Mouse (Mus musculus): ENCODE measurements around the gene Prdm1. TPM values are rescaled to one million over a fixed set of nuclear protein-coding genes. Genes with fewer than 3 reads are reported as not detected.

Prdm1 gene
- polyA plus RNA-seq, 1 experiment from 2014 or later: 6.4 TPM

DNA sequence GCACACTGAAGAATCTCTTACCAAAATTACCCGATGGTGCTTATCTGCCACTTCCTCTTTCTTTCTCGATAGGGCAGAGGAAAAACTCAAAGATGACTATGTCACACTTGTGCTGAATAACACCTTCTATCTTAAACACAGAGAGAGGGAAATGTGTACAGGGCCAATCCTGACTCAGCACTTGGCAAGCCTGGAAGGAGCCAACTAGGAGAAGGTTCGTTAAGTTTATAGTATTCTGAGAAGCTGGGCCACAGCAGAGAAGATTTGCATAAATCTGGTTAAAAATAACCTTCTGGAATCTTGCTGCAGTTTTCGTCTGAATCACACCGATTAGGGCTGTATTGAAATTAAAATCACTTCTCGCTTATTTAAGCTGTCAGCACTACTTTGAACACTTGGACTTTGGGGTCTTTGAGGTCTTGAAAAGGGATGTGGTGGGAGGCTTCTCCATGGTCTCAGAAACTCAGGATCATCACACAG, 93.6 kb downstream of the Prdm1 start:
- no peak overlapping the region for H3K4me2 ChIP-seq
- WGBS: 68% methylated on average over 6 of the region's 6 CpGs

GRCm38 (mm10) chr10:44432235-44432634, 96.1 kb downstream of the Prdm1 start:
- Histone ChIP-seq H3K9me3 (no peaks in the 10 kb centered on the region), H3K36me3 (no peaks in the 10 kb centered on the region), H3K4me2 (no peak overlapping the region), H3K27me3 (replicated peaks) (no peaks in the 10 kb centered on the region), H3K9ac (no peak overlapping the region), H3K4me1 (0 out of 2 replicates have a peak, but pooled peaks cover 3% of the 10 kb centered on the region), H3K27ac (no peak overlapping the region), H3K4me3 (replicated peaks) (no peak overlapping the region)
- no peak for ATAC-seq (ENCODE audit: insufficient read depth, low FRiP score, low read depth)
- WGBS: 70% methylated on average over 11 of the region's 11 CpGs

More for the DNA sequence above, 93.6 kb downstream of the Prdm1 start:
- H3K36me3 ChIP-seq: no peaks in the 10 kb centered on the region
- no peak for ATAC-seq (ENCODE audit: insufficient read depth, low FRiP score, low read depth)
- no peak overlapping the region for H3K27ac ChIP-seq
- no peak overlapping the region for H3K9ac ChIP-seq
- H3K27me3 ChIP-seq (replicated peaks): no peaks in the 10 kb centered on the region
- no peaks in the 10 kb centered on the region for H3K9me3 ChIP-seq
- H3K4me3 ChIP-seq (replicated peaks): no peak overlapping the region
- H3K4me1 ChIP-seq: 0 out of 2 replicates have a peak, but pooled peaks cover 3% of the 10 kb centered on the region

DNA sequence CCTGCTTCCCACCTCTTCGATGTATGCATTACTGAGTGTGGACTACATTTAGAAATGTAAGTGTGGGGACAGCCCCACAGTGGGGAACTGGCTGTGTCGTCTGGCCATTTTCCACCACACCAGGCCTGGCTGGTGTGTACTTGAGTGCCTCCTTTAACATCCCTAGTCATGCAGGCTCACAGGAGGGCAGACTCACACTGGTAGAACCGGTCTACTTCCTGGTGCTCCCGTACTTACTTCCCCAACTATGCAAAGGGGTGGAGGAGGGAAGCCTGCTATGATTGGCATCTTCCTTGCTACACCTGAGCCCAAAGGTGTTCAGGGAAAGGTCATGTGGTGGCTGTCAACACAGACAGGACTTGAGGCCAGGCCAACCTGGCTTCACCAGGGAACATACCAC, 96.6 kb downstream of the Prdm1 start:
- Histone ChIP-seq H3K36me3 (no peaks in the 10 kb centered on the region), H3K27me3 (replicated peaks) (no peaks in the 10 kb centered on the region), H3K9ac (no peak overlapping the region), H3K4me3 (replicated peaks) (no peak overlapping the region), H3K4me2 (no peak overlapping the region), H3K27ac (no peak overlapping the region), H3K9me3 (no peaks in the 10 kb centered on the region), H3K4me1 (0 out of 2 replicates have a peak, but pooled peaks cover 3% of the 10 kb centered on the region)
- ATAC-seq (ENCODE audit: insufficient read depth, low FRiP score, low read depth): 0 out of 2 replicates have a peak, but pooled peaks have one; percentile 44
- 70% methylated on average over 4 of the region's 4 CpGs for WGBS

DNA sequence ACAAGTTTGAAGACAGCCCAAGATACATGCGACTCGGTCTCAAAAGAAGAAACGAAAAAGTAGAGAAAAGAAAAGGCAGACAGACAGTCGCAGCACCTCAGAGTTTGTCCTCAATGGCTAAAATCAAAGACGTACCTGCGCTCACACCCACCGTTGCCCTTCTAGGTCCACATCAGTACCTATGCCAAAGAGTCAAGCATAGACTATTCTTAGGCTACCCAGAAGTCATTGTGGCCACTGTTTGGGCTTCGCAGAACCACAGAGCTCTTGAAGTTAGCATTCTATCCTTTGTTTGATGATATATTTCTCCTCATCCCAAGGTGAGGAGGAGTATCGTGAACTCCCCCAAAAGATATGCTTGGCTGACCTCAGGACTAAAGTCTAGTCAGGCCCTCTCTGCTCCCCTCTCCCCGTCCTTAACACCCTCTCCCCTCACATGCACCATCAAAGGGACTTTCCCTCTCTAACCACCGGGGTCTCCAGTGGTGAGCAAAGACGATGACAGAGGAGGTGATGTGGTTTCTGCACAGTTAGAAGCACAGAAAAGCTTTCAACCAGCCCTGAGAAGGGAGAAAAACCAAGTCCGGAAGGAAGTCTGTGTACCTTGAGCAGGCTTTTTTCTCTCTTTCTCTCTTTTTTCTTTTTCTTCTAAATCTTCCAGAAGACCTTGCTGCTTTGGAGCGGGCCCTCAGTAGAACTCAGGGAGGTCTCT, 99.0 kb downstream of the Prdm1 start:
- no peaks in the 10 kb centered on the region for H3K9me3 ChIP-seq
- H3K36me3 ChIP-seq: no peaks in the 10 kb centered on the region
- no peak for ATAC-seq (ENCODE audit: insufficient read depth, low FRiP score, low read depth)
- H3K27me3 ChIP-seq (replicated peaks): no peaks in the 10 kb centered on the region
- no peak overlapping the region for H3K4me2 ChIP-seq
- H3K9ac ChIP-seq: no peak overlapping the region
- H3K27ac ChIP-seq: no peak overlapping the region
- H3K4me3 ChIP-seq (replicated peaks): no peak overlapping the region
- 0 out of 2 replicates have a peak, but pooled peaks cover 3% of the 10 kb centered on the region for H3K4me1 ChIP-seq
- 87% methylated on average over 14 of the region's 14 CpGs for WGBS

DNA sequence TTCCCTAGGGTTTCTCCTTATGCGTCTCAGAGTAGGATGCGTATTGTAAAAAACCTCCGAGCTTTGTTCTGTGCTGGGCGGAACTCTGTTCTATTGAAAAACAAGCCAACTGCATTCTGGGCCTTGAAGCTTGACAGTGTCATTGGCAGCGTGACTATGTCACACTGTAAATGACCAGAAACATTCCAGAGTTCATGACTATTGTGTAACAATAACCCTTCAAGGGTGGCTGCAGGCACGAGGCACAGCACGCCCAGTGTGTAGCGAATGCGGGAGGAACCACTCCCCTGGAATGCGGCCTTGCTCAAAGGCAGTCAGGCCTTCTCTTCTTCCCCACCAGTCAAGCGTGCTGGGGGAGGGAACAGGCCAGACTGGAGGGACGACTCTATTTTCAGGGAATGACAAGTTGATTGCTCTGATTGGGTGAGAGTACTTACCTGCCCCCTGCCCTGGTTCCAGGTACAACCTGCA, 100.4 kb downstream of the Prdm1 start:
- H3K27ac ChIP-seq: peak overlapping the region; percentile 45; the same call in 1 of the 2 replicates
- no peak overlapping the region for H3K4me3 ChIP-seq (replicated peaks)
- H3K36me3 ChIP-seq: no peaks in the 10 kb centered on the region
- 65% methylated on average over 12 of the region's 12 CpGs for WGBS
- ATAC-seq (ENCODE audit: insufficient read depth, low FRiP score, low read depth): peak; percentile 78
- H3K4me1 ChIP-seq: 0 out of 2 replicates have a peak, but pooled peaks cover 3% of the 10 kb centered on the region
- no peak overlapping the region for H3K9ac ChIP-seq
- H3K9me3 ChIP-seq: no peaks in the 10 kb centered on the region
- H3K4me2 ChIP-seq: no peak overlapping the region
- H3K27me3 ChIP-seq (replicated peaks): no peaks in the 10 kb centered on the region

DNA sequence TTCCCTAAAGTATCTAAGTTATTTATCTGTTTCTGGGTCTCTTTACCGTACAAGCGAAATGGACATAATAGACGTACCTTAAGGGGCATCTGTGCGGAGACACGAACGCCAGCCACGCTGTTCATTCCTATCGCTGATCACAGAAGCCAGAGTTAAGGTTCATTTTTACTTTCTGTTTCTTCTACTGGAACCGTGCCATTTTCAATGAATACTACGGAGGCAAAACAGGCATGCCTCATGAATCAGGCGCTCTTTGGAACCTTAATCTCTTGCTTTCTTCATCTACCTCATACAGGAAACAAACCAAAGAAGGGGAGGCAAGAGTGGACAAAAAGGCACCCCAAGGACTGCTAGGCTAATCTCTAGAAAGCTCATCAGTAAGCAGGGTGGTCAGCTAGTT, 100.9 kb downstream of the Prdm1 start:
- H3K9me3 ChIP-seq: no peaks in the 10 kb centered on the region
- 84% methylated on average over 11 of the region's 11 CpGs for WGBS
- H3K27ac ChIP-seq: peak overlapping the region; percentile 45; the same call in 1 of the 2 replicates
- no peak overlapping the region for H3K9ac ChIP-seq
- H3K4me3 ChIP-seq (replicated peaks): no peak overlapping the region
- H3K4me1 ChIP-seq: 0 out of 2 replicates have a peak, but pooled peaks cover 3% of the 10 kb centered on the region
- no peak for ATAC-seq (ENCODE audit: insufficient read depth, low FRiP score, low read depth)
- H3K4me2 ChIP-seq: no peak overlapping the region
- no peaks in the 10 kb centered on the region for H3K36me3 ChIP-seq
- no peaks in the 10 kb centered on the region for H3K27me3 ChIP-seq (replicated peaks)

DNA sequence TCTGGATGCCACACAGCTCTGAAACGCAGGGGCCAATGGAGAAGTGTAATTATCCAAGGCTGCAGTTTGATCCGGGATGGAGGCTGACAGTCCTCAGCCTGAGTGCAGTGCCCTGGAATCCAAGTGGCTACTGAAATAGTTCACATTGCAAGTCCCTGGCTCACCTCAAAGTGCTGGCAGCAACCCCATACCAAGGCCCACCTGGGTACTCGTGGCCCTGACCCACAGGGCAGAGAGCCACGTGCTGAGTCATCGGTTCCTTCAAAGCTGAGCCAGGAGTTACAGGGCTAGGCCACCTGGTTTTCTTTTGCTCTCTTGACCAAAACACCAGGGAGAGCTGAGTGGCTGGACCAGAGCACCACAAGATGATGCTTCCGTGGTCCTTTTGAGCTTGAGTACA, 103.3 kb downstream of the Prdm1 start:
- Histone ChIP-seq H3K4me2 (no peak overlapping the region), H3K9me3 (no peaks in the 10 kb centered on the region), H3K9ac (no peak overlapping the region), H3K36me3 (no peaks in the 10 kb centered on the region), H3K27ac (no peak overlapping the region), H3K4me3 (replicated peaks) (no peak overlapping the region), H3K4me1 (no peaks in the 10 kb centered on the region), H3K27me3 (replicated peaks) (no peaks in the 10 kb centered on the region)
- ATAC-seq (ENCODE audit: insufficient read depth, low FRiP score, low read depth): no peak
- WGBS: 70% methylated on average over 6 of the region's 6 CpGs

GRCm38 (mm10) chr10:44421896-44422295, 106.4 kb downstream of the Prdm1 start:
- 52% methylated on average over 1 of the region's 1 CpGs for WGBS
- ATAC-seq (ENCODE audit: insufficient read depth, low FRiP score, low read depth): no peak

DNA sequence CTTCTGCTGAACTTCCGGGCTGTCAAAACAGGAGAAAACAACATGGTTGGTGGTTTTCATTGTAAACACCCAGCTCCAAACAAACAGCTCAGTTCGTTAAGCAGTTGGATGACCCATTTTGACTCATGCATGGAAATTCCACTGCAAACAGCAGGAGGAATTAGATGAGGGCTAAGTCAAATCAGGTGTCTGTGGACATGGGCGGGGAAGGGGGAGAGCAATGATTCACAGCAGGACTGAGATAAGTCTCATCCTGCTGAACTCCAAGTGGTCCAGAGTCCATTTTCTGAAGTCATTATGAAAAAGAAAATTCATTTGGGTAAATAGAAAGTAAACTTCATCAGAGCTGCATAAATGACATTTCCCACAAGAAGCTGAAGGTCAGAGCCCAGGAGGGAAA, 108.1 kb downstream of the Prdm1 start:
- H3K27ac ChIP-seq: no peak overlapping the region
- H3K4me2 ChIP-seq: no peak overlapping the region
- H3K9me3 ChIP-seq: no peaks in the 10 kb centered on the region
- no peaks in the 10 kb centered on the region for H3K27me3 ChIP-seq (replicated peaks)
- no peaks in the 10 kb centered on the region for H3K36me3 ChIP-seq
- 73% methylated on average over 3 of the region's 3 CpGs for WGBS
- H3K4me3 ChIP-seq (replicated peaks): no peak overlapping the region
- ATAC-seq (ENCODE audit: insufficient read depth, low FRiP score, low read depth): no peak
- H3K9ac ChIP-seq: no peak overlapping the region
- H3K4me1 ChIP-seq: no peaks in the 10 kb centered on the region

More at GRCm38 (mm10) chr10:44421896-44422295, 106.4 kb downstream of the Prdm1 start:
- no peaks in the 10 kb centered on the region for H3K4me1 ChIP-seq
- no peak overlapping the region for H3K27ac ChIP-seq
- no peaks in the 10 kb centered on the region for H3K36me3 ChIP-seq
- no peak overlapping the region for H3K4me3 ChIP-seq (replicated peaks)
- H3K9ac ChIP-seq: no peak overlapping the region
- no peaks in the 10 kb centered on the region for H3K9me3 ChIP-seq
- no peaks in the 10 kb centered on the region for H3K27me3 ChIP-seq (replicated peaks)
- no peak overlapping the region for H3K4me2 ChIP-seq

DNA sequence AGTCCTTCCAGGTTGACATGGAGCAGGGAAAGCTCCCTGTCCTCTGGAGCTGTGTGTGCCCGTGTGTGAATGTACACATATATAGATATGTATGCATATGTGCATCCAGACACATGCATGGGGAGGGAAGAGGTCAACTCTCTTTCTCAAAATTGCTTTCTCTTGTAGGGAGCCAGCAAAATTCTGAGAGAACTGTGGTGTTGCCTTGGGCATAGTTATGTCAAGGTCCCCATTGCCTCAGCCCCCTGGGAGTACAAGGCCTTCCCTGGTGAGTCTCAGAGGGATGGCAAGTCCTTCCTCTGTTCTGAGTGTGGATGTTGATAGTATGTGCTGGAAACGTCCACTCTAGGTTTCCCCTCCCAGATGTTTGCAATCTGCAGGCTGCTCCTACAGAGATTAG, 109.4 kb downstream of the Prdm1 start:
- no peak for ATAC-seq (ENCODE audit: insufficient read depth, low FRiP score, low read depth)
- no peak overlapping the region for H3K4me3 ChIP-seq (replicated peaks)
- 59% methylated on average over 2 of the region's 2 CpGs for WGBS
- no peaks in the 10 kb centered on the region for H3K27me3 ChIP-seq (replicated peaks)
- no peaks in the 10 kb centered on the region for H3K4me1 ChIP-seq
- no peak overlapping the region for H3K9ac ChIP-seq
- no peak overlapping the region for H3K27ac ChIP-seq
- no peaks in the 10 kb centered on the region for H3K9me3 ChIP-seq
- H3K4me2 ChIP-seq: no peak overlapping the region
- no peaks in the 10 kb centered on the region for H3K36me3 ChIP-seq

- WGBS: 72% methylated on average over 3 of the region's 3 CpGs
- Histone ChIP-seq H3K27me3 (replicated peaks) (no peaks in the 10 kb centered on the region), H3K27ac (no peak overlapping the region), H3K4me1 (no peaks in the 10 kb centered on the region), H3K9me3 (no peaks in the 10 kb centered on the region), H3K36me3 (no peaks in the 10 kb centered on the region), H3K4me2 (no peak overlapping the region), H3K4me3 (replicated peaks) (no peak overlapping the region), H3K9ac (no peak overlapping the region)
- ATAC-seq (ENCODE audit: insufficient read depth, low FRiP score, low read depth): no peak
Observed at GRCm38 (mm10) chr10:44415576-44415975, 112.7 kb downstream of the Prdm1 start.

- H3K27me3 ChIP-seq (replicated peaks): no peaks in the 10 kb centered on the region
- ATAC-seq (ENCODE audit: insufficient read depth, low FRiP score, low read depth): no peak
- no peak overlapping the region for H3K9ac ChIP-seq
- H3K27ac ChIP-seq: no peak overlapping the region
- no peak overlapping the region for H3K4me2 ChIP-seq
- H3K9me3 ChIP-seq: no peaks in the 10 kb centered on the region
- H3K36me3 ChIP-seq: no peaks in the 10 kb centered on the region
- H3K4me1 ChIP-seq: no peaks in the 10 kb centered on the region
- no peak overlapping the region for H3K4me3 ChIP-seq (replicated peaks)
- 83% methylated on average over 11 of the region's 11 CpGs for WGBS
Observed at GRCm38 (mm10) chr10:44409958-44410357, 118.3 kb downstream of the Prdm1 start.
